Mouse (Mus musculus) olfactory bulb, adult 2 months (tissue): ENCODE measurements around the gene Pfn3.

Source experiments
- CTCF ChIP-seq: fragments of 200-500 bp; IDR thresholded peaks from 2 replicates; pipeline ENCODE4 v1.5.1; 2012; ENCODE audit warnings: low read depth, mild to moderate bottlenecking, low read length, moderate library complexity; ENCODE audit not compliant: insufficient read depth
- POLR2A ChIP-seq: fragments of 200-500 bp; IDR thresholded peaks from 2 replicates; pipeline ENCODE4 v1.6.1; 2012; ENCODE audit warnings: mild to moderate bottlenecking, low read depth, low read length, moderate library complexity; ENCODE audit not compliant: insufficient read depth

DNA sequence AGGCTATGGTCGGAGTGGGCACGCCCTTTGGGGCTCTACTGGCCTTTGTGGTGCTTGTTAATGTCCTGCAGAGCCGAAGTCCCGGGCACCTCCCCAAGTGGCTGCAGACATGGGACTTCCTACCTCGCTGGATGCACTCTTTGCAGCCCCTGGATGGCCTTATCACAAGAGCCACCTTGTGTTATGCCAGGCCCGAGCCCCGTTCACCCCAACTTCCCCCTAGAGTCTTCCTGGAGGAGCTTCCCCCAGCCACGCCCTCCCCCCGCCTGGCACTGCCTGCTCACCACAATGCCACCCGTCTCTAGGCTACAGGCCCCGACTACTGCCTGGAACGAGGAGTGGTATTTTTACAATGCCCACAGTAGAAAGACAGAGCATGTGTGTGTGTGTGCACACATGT is 1.7 kb downstream of the Pfn3 start:
- TF ChIP-seq POLR2A (no peak), CTCF (no peak)
